Mouse (Mus musculus) CH12.LX (cell line): Measurements from ENCODE around the gene Nwd2. TPM values are rescaled to one million over a fixed set of nuclear protein-coding genes. Genes with fewer than 3 reads are reported as not detected.

ENCODE experiments used
- DNase-seq: peaks from one replicate; pipeline ENCODE4 v3.0.0-alpha.2; 2013; ENCODE audit errors: extremely low read depth
- H3K27ac ChIP-seq: 2 replicates; pipeline ENCODE4 v1.5.1; 2012; ENCODE audit warnings: low read depth, mild to moderate bottlenecking, control low read depth, moderate library complexity; ENCODE audit not compliant: insufficient read depth
- H3K27me3 ChIP-seq: replicated peaks from 2 replicates; pipeline ENCODE3; 2012; ENCODE audit warnings: inconsistent platforms
- H3K36me3 ChIP-seq, 2 experiments: replicated peaks in 1 of 2; 2 replicates each; pipeline versions ENCODE3 to v1.6.1; 2012; ENCODE audit warnings: inconsistent platforms in 1 of 2, low read length in 1 of 2, mild to moderate bottlenecking in 1 of 2, mixed read lengths in 1 of 2, moderate library complexity in 1 of 2; ENCODE audit not compliant: control insufficient read depth in 1 of 2, insufficient read depth in 1 of 2
- H3K4me1 ChIP-seq, 2 experiments: 2 replicates each; pipeline ENCODE4 v1.6.1; 2012; ENCODE audit warnings: inconsistent platforms in 1 of 2, moderate library complexity in 1 of 2; ENCODE audit not compliant: insufficient read depth in 2 of 2, control insufficient read depth in 1 of 2
- H3K4me2 ChIP-seq: 2 replicates; pipeline ENCODE4 v1.6.1; 2012; ENCODE audit warnings: low read depth, mild to moderate bottlenecking, control low read depth; ENCODE audit not compliant: poor library complexity, insufficient read depth, severe bottlenecking
- H3K4me3 ChIP-seq, 3 experiments: fragments of 150-350 bp in 1 of 3; sonication (generic) in 1 of 3; replicated peaks in 1 of 3; 2 replicates each; pipeline versions ENCODE3 to v1.5.1; 2011 to 2012; ENCODE audit warnings: low read depth in 2 of 3, low read length in 2 of 3, mild to moderate bottlenecking in 2 of 3, moderate library complexity in 2 of 3, control low read depth in 1 of 3, improper control_type of control experiment in 1 of 3, inconsistent platforms in 1 of 3, mixed read lengths in 1 of 3; ENCODE audit not compliant: poor library complexity in 1 of 3
- H3K79me2 ChIP-seq: replicated peaks from 2 replicates; pipeline ENCODE4 v1.6.1; 2012; ENCODE audit warnings: mild to moderate bottlenecking, moderate library complexity; ENCODE audit not compliant: control insufficient read depth, poor library complexity, insufficient read depth, severe bottlenecking; ENCODE audit errors: extremely low read depth
- H3K9ac ChIP-seq: 2 replicates; pipeline ENCODE4 v1.6.1; 2012; ENCODE audit warnings: low read depth, mild to moderate bottlenecking, control low read depth, moderate library complexity; ENCODE audit not compliant: insufficient read depth
- H3K9me3 ChIP-seq: replicated peaks from 2 replicates; pipeline ENCODE3; 2012; ENCODE audit warnings: low read length, inconsistent platforms, mixed read lengths
- CHD1 ChIP-seq: IDR thresholded peaks from 2 replicates; pipeline ENCODE4 v1.6.1; 2012; ENCODE audit warnings: low read depth, low read length, improper control_type of control experiment, inconsistent platforms
- ETS1 ChIP-seq: conservative IDR thresholded peaks from 2 replicates; pipeline ENCODE4 v1.6.1; 2012; ENCODE audit warnings: low read depth, mild to moderate bottlenecking, inconsistent platforms, low read length, improper control_type of control experiment, moderate library complexity
- HCFC1 ChIP-seq: IDR thresholded peaks from 2 replicates; pipeline ENCODE4 v1.6.1; 2012; ENCODE audit warnings: low read depth, mild to moderate bottlenecking, inconsistent platforms, low read length, improper control_type of control experiment
- MAX ChIP-seq: IDR thresholded peaks from 2 replicates; pipeline ENCODE4 v1.6.1; 2011; ENCODE audit warnings: low read length, improper control_type of control experiment
- MAZ ChIP-seq: IDR thresholded peaks from 2 replicates; pipeline ENCODE4 v1.6.1; 2012; ENCODE audit warnings: low read depth, mild to moderate bottlenecking, inconsistent platforms, low read length, improper control_type of control experiment, moderate library complexity
- MYC ChIP-seq: IDR thresholded peaks from 2 replicates; pipeline ENCODE4 v1.6.1; 2011; ENCODE audit warnings: low read depth, mild to moderate bottlenecking, improper control_type of control experiment, low read length
- NELFE ChIP-seq: IDR thresholded peaks from 2 replicates; pipeline ENCODE4 v1.6.1; 2011; ENCODE audit warnings: low read depth, low read length, improper control_type of control experiment
- PAX5 ChIP-seq: IDR thresholded peaks from 2 replicates; pipeline ENCODE4 v1.6.1; 2012; ENCODE audit warnings: low read length, inconsistent platforms, mixed read lengths
- POLR2A ChIP-seq: IDR thresholded peaks from 2 replicates; pipeline ENCODE4 v1.6.1; 2011; ENCODE audit warnings: low read depth, mild to moderate bottlenecking, improper control_type of control experiment, low read length
- POLR2AphosphoS2 ChIP-seq: IDR thresholded peaks from 2 replicates; pipeline ENCODE4 v1.6.1; 2011; ENCODE audit warnings: low read depth, low read length, improper control_type of control experiment
- RAD21 ChIP-seq: IDR thresholded peaks from 2 replicates; pipeline ENCODE4 v1.6.1; 2011; ENCODE audit warnings: low read depth, mild to moderate bottlenecking, low read length, improper control_type of control experiment, moderate library complexity
- SIN3A ChIP-seq: IDR thresholded peaks from 2 replicates; pipeline ENCODE4 v1.6.1; 2012; ENCODE audit warnings: low read length, improper control_type of control experiment, inconsistent platforms
- SMC3 ChIP-seq: IDR thresholded peaks from 2 replicates; pipeline ENCODE4 v1.6.1; 2011; ENCODE audit warnings: low read depth, low read length, improper control_type of control experiment
- UBTF ChIP-seq: IDR thresholded peaks from 2 replicates; pipeline ENCODE4 v1.6.1; 2012; ENCODE audit warnings: low read depth, mild to moderate bottlenecking, inconsistent platforms, low read length, improper control_type of control experiment, moderate library complexity
- USF1 ChIP-seq: IDR thresholded peaks from 2 replicates; pipeline ENCODE4 v1.6.1; 2014; ENCODE audit warnings: low read depth, mild to moderate bottlenecking, inconsistent platforms, low read length, improper control_type of control experiment
- USF2 ChIP-seq: conservative IDR thresholded peaks from 2 replicates; pipeline ENCODE4 v1.6.1; 2011; ENCODE audit warnings: low read depth, low read length, improper control_type of control experiment
- ZC3H11A ChIP-seq: IDR thresholded peaks from 2 replicates; pipeline ENCODE4 v1.6.1; 2012; ENCODE audit warnings: low read depth, mild to moderate bottlenecking, inconsistent platforms, low read length, improper control_type of control experiment
- ZKSCAN1 ChIP-seq: IDR thresholded peaks from 2 replicates; pipeline ENCODE4 v1.6.1; 2012; ENCODE audit warnings: low read depth, inconsistent platforms, low read length, improper control_type of control experiment, borderline replicate concordance
- dilution Hi-C: fragments of 300-500 bp; cut with MboI; formaldehyde crosslinking; loops from 2 replicates; pipeline ENCODE4 v1.14.3; 2020; ENCODE audit warnings: low sequenced_read_pairs; ENCODE audit not compliant: extremely low pct_unique_long_range_greater_than_20kb, extremely low pct_ligation_motif_present
- in situ Hi-C: fragments of 300-500 bp; cut with MboI; formaldehyde crosslinking; loops from 3 replicates; pipeline ENCODE4 v1.14.3; 2019; ENCODE audit warnings: low sequenced_read_pairs, low pct_ligation_motif_present, low pct_unique_long_range_greater_than_20kb, mixed read lengths
- polyA plus RNA-seq: library from polyadenylated mRNA; unstranded; fragments of >175 nt; gene quantifications from 2 replicates; pipeline ENCODE4 v1.2.1, GENCODE M21; 2012; ENCODE audit warnings: low read depth; ENCODE audit not compliant: insufficient read length
- total RNA-seq, 2 experiments: library from RNA; depleted of rRNA; stranded (reverse); fragments of 300-350 nt in 1 of 2; fragments of >200 nt in 1 of 2; gene quantifications; 2 replicates each; pipeline ENCODE4 v1.2.3; 2012 to 2014

Nwd2 gene
- total and polyA plus RNA-seq, 3 experiments, result not detected

- TF ChIP-seq ETS1 (no peak), MAZ (no peak)
Measured at GRCm38 (mm10) chr5:63755092-63755761, 106.3 kb downstream of the Nwd2 start (continued).

GRCm38 (mm10) chr5:63755938-63756337, 107.0 kb downstream of the Nwd2 start:
- dilution Hi-C loops, result no loop called here
- no peak for TF ChIP-seq CHD1
- TF ChIP-seq HCFC1, result no peak
- TF ChIP-seq POLR2A, result no peak
- no peak for TF ChIP-seq SMC3
- TF ChIP-seq MYC, result no peak
- TF ChIP-seq USF1, result no peak
- TF ChIP-seq NELFE, result no peak
- no peak for TF ChIP-seq ZC3H11A
- TF ChIP-seq, all 38 proteins: peak for 0
- in situ Hi-C loops, result no loop called here
- Histone ChIP-seq H3K9me3 (no peaks in the 10 kb centered on the region), H3K4me1 (peaks cover 0 to 13% of the 10 kb centered on the region in 2 experiments; a peak in 2 of 4 replicates), H3K9ac (no peak overlapping the region; the same call in 1 of the 2 replicates), H3K36me3 (no peaks in the 10 kb centered on the region), H3K27me3 (no peaks in the 10 kb centered on the region), H3K4me2 (peak overlapping the region; percentile 50), H3K4me3 (no peak overlapping the region), H3K27ac (no peak overlapping the region), H3K79me2 (no peaks in the 10 kb centered on the region)
- no peak for DNase-seq

- Histone ChIP-seq H3K4me3 (no peak overlapping the region), H3K4me1 (peaks cover 5 to 24% of the 10 kb centered on the region in 2 experiments; a peak in 2 of 4 replicates), H3K79me2 (no peaks in the 10 kb centered on the region), H3K27ac (no peak overlapping the region), H3K4me2 (no peak overlapping the region), H3K9ac (no peak overlapping the region), H3K27me3 (no peaks in the 10 kb centered on the region), H3K9me3 (no peaks in the 10 kb centered on the region), H3K36me3 (no peaks in the 10 kb centered on the region)
- dilution Hi-C loops, result no loop called here
- TF ChIP-seq ZC3H11A (no peak), SIN3A (no peak), MAX (no peak), USF2 (no peak), ZKSCAN1 (no peak), MAZ (no peak), POLR2AphosphoS2 (no peak), NELFE (no peak), RAD21 (no peak), UBTF (no peak), PAX5 (no peak)
- in situ Hi-C loops, result no loop called here
- DNase-seq, result no peak
Measured at GRCm38 (mm10) chr5:63765886-63766285, 117.0 kb downstream of the Nwd2 start.
